Mouse (Mus musculus): ENCODE data around the gene Dand5. TPM values are rescaled to one million over a fixed set of nuclear protein-coding genes. Genes with fewer than 3 reads are reported as not detected.
A peak's percentile ranks its signal among the peaks of the same experiment; 100 is the strongest.

The Dand5 gene
- polyA plus RNA-seq, 1 experiment = 6.7 TPM

DNA sequence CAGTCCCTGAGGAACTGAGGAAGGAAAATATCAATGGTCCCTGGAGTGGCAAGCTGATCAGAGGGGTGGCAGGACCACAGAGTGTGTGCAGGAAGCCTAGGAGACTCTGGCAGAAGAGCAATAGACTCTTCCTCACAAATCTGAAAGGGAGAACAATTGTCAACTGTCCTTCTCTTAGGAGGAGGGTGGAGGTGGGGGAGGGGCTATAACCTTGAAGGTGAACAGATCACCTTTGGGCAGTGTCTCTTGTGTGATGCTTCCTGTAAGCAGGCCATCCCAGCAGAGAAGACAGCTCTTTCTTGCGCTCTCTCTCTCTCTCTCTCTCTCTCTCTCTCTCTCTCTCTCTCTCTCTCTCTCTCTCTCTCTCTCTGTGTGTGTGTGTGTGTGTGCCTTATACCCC lies 46.1 kb downstream of the Dand5 start:
- H3ac ChIP-seq (ENCODE audit: control insufficient read depth, insufficient read length) = no peak overlapping the region
- H3K4me3 ChIP-seq = no peak overlapping the region
- peaks cover 82% of the 10 kb centered on the region for H3K79me2 ChIP-seq (ENCODE audit: control insufficient read depth, insufficient read depth)
- H3K4me2 ChIP-seq (ENCODE audit: low read depth) = peak overlapping the region; percentile 81
- H3K27me3 ChIP-seq (ENCODE audit: control insufficient read depth, insufficient read depth, insufficient read length) = no peaks in the 10 kb centered on the region
- TF ChIP-seq MYOD1 (IDR thresholded peaks at IDR 0.05; ENCODE audit: control insufficient read depth in 1 of 3, insufficient read length in 2 of 3, low read depth in 2 of 3) (no peak), TCF3 (IDR thresholded peaks at IDR 0.05; ENCODE audit: insufficient read length, low read depth) (no peak), USF1 (IDR thresholded peaks at IDR 0.05; ENCODE audit: low read depth) (no peak), E2F4 (IDR thresholded peaks at IDR 0.05; ENCODE audit: insufficient read depth) (no peak), MYOG (IDR thresholded peaks at IDR 0.05; ENCODE audit: control insufficient read depth in 1 of 3, insufficient read depth in 1 of 3, insufficient read length in 2 of 3, low read depth in 2 of 3) (no peak), TCF12 (IDR thresholded peaks at IDR 0.05; ENCODE audit: insufficient read depth, poor library complexity, severe bottlenecking) (no peak), REST (IDR thresholded peaks at IDR 0.05; ENCODE audit: insufficient read depth, insufficient read length) (no peak), POLR2A (IDR thresholded peaks at IDR 0.05; ENCODE audit: insufficient read length, low read depth) (no peak), SRF (IDR thresholded peaks at IDR 0.05; ENCODE audit: control insufficient read depth, insufficient read length, low read depth) (no peak), CEBPB (IDR thresholded peaks at IDR 0.05; ENCODE audit: insufficient read depth, poor library complexity, severe bottlenecking) (no peak), MAX (IDR thresholded peaks at IDR 0.05; ENCODE audit: low read depth) (no peak), POLR2AphosphoS2 (IDR thresholded peaks at IDR 0.05; ENCODE audit: insufficient read length, low read depth) (no peak)
- no peaks in the 10 kb centered on the region for H3K36me3 ChIP-seq (ENCODE audit: control insufficient read depth, insufficient read depth)

DNA sequence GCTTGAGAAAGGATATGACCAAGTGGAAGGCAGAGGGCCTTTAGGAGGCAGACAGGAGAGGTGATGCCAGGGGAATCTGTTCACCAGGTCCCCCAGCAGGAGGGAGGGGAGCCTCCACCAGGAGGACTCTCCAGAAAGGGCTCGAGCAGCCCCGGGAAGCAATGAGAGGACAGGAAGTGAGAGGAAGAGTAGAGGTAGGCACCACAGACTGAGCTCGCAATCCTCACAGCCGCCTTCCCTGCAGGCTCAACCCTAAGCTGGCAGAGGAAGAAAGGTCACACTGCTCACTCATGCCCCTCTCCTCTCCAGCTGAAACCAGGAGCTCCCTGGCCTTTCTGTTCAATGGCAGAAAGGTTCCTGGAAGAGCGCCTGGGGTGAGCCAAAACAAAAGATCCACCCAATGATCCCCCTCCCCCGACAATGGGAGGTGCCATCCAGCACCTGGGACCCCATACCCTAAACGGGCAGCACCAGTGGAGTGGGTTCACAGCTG lies 47.0 kb downstream of the Dand5 start:
- no peaks in the 10 kb centered on the region for H3K36me3 ChIP-seq (ENCODE audit: control insufficient read depth, insufficient read depth)
- H3K79me2 ChIP-seq (ENCODE audit: control insufficient read depth, insufficient read depth) = peaks cover 81% of the 10 kb centered on the region
- H3K4me2 ChIP-seq (ENCODE audit: low read depth) = peak overlapping the region; percentile 81
- no peaks in the 10 kb centered on the region for H3K27me3 ChIP-seq (ENCODE audit: control insufficient read depth, insufficient read depth, insufficient read length)
- H3ac ChIP-seq (ENCODE audit: control insufficient read depth, insufficient read length) = peak overlapping the region; percentile 6
- H3K4me3 ChIP-seq = peak overlapping the region; percentile 33
- TF ChIP-seq MYOG (IDR thresholded peaks at IDR 0.05; ENCODE audit: control insufficient read depth in 1 of 3, insufficient read depth in 1 of 3, insufficient read length in 2 of 3, low read depth in 2 of 3) (no peak), POLR2A (IDR thresholded peaks at IDR 0.05; ENCODE audit: insufficient read length, low read depth) (peak; percentile 33), TCF12 (IDR thresholded peaks at IDR 0.05; ENCODE audit: insufficient read depth, poor library complexity, severe bottlenecking) (no peak), TCF3 (IDR thresholded peaks at IDR 0.05; ENCODE audit: insufficient read length, low read depth) (no peak), E2F4 (IDR thresholded peaks at IDR 0.05; ENCODE audit: insufficient read depth) (no peak), POLR2AphosphoS2 (IDR thresholded peaks at IDR 0.05; ENCODE audit: insufficient read length, low read depth) (no peak), MYOD1 (IDR thresholded peaks at IDR 0.05; ENCODE audit: control insufficient read depth in 1 of 3, insufficient read length in 2 of 3, low read depth in 2 of 3) (no peak)

DNA sequence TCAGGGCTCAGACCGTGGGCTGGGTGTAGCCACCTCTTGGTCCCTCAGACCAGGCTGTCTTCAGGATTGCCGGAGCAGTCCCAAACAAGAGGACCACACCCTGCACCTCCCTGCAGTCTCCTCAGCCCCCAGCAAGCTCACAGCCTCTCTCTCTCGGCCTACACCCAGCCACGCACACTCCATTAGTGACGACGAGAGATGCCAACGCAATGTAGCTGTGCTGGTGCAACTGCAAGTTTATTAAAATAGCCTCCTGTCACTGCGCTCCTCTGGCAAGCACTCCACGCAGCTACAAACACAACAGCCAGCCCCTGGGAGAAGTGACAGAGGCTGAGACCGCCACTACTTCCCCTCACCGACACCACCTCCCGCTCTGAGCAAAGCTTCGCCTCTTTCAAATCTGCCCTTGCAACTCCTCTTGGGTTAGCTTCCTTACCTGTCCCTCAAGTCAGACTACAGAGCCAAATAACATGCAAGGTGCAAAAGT lies 47.5 kb downstream of the Dand5 start:
- Histone ChIP-seq H3K79me2 (ENCODE audit: control insufficient read depth, insufficient read depth) (peaks cover 76% of the 10 kb centered on the region), H3K4me2 (ENCODE audit: low read depth) (peak overlapping the region; percentile 81), H3ac (ENCODE audit: control insufficient read depth, insufficient read length) (peak overlapping the region; percentile 6), H3K36me3 (ENCODE audit: control insufficient read depth, insufficient read depth) (no peaks in the 10 kb centered on the region), H3K4me3 (peak overlapping the region; percentile 33), H3K27me3 (ENCODE audit: control insufficient read depth, insufficient read depth, insufficient read length) (no peaks in the 10 kb centered on the region)
- peak in 1 of 3 experiments; percentile 39 for TF ChIP-seq MYOG (IDR thresholded peaks at IDR 0.05; ENCODE audit: control insufficient read depth in 1 of 3, insufficient read depth in 1 of 3, insufficient read length in 2 of 3, low read depth in 2 of 3)
- TF ChIP-seq TCF12 (IDR thresholded peaks at IDR 0.05; ENCODE audit: insufficient read depth, poor library complexity, severe bottlenecking) = no peak
- no peak for TF ChIP-seq USF1 (IDR thresholded peaks at IDR 0.05; ENCODE audit: low read depth)
- TF ChIP-seq MYOD1 (IDR thresholded peaks at IDR 0.05; ENCODE audit: control insufficient read depth in 1 of 3, insufficient read length in 2 of 3, low read depth in 2 of 3) = peak in 1 of 3 experiments; percentile 20
- no peak for TF ChIP-seq SRF (IDR thresholded peaks at IDR 0.05; ENCODE audit: control insufficient read depth, insufficient read length, low read depth)
- peak; percentile 53 for TF ChIP-seq POLR2A (IDR thresholded peaks at IDR 0.05; ENCODE audit: insufficient read length, low read depth)
- peak; percentile 55 for TF ChIP-seq POLR2AphosphoS2 (IDR thresholded peaks at IDR 0.05; ENCODE audit: insufficient read length, low read depth)
- no peak for TF ChIP-seq MAX (IDR thresholded peaks at IDR 0.05; ENCODE audit: low read depth)
- TF ChIP-seq TCF3 (IDR thresholded peaks at IDR 0.05; ENCODE audit: insufficient read length, low read depth) = no peak
- no peak for TF ChIP-seq E2F4 (IDR thresholded peaks at IDR 0.05; ENCODE audit: insufficient read depth)
- TF ChIP-seq CEBPB (IDR thresholded peaks at IDR 0.05; ENCODE audit: insufficient read depth, poor library complexity, severe bottlenecking) = no peak
- TF ChIP-seq REST (IDR thresholded peaks at IDR 0.05; ENCODE audit: insufficient read depth, insufficient read length) = no peak

DNA sequence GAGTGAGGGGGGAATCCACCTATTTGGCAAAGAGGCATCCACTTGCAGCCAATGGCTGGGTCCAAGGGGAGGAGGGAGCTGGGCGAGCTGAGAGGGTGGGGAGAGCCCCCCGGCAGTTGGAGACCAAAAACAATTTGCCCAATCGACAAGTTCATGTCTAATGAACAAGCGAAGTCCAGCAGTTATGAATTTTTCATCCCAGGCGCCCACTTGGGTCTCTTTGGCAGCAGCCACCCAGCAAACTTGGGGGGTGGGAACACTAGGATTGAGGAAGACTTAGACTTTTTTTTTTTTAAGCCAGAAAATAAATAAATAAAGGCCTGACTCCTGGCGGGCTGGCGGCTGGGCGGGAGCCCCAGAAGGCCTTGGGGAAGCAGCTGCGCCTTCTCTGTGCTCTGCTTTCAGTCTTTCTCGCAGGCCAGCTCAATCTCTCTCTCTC lies 48.1 kb downstream of the Dand5 start:
- H3K79me2 ChIP-seq (ENCODE audit: control insufficient read depth, insufficient read depth) = peaks cover 70% of the 10 kb centered on the region
- peak overlapping the region; percentile 23 for H3ac ChIP-seq (ENCODE audit: control insufficient read depth, insufficient read length)
- H3K4me2 ChIP-seq (ENCODE audit: low read depth) = peak overlapping the region; percentile 81
- TF ChIP-seq TCF3 (IDR thresholded peaks at IDR 0.05; ENCODE audit: insufficient read length, low read depth) (no peak), MYOG (IDR thresholded peaks at IDR 0.05; ENCODE audit: control insufficient read depth in 1 of 3, insufficient read depth in 1 of 3, insufficient read length in 2 of 3, low read depth in 2 of 3) (peak in 2 of 3 experiments; percentile 15 to 67), SRF (IDR thresholded peaks at IDR 0.05; ENCODE audit: control insufficient read depth, insufficient read length, low read depth) (no peak), POLR2A (IDR thresholded peaks at IDR 0.05; ENCODE audit: insufficient read length, low read depth) (no peak), MYOD1 (IDR thresholded peaks at IDR 0.05; ENCODE audit: control insufficient read depth in 1 of 3, insufficient read length in 2 of 3, low read depth in 2 of 3) (peak in 2 of 3 experiments; percentile 49 to 68)
- no peaks in the 10 kb centered on the region for H3K27me3 ChIP-seq (ENCODE audit: control insufficient read depth, insufficient read depth, insufficient read length)
- no peaks in the 10 kb centered on the region for H3K36me3 ChIP-seq (ENCODE audit: control insufficient read depth, insufficient read depth)
- H3K4me3 ChIP-seq = peak overlapping the region; percentile 33
